Comparison of ENCODE assay signal across 8 mouse cellular contexts in genomic region chr8:79162533-79163308, GRCm38 (mm10).
A peak's percentile ranks its signal among the peaks of the same experiment; 100 is the strongest.
DNase-seq lines count a peak whose midpoint lies in the region; ATAC-seq and TF ChIP-seq lines count a peak whose summit lies in the region.

No protein-coding gene starts in this region.

- no peaks in the 10 kb centered on the region for H3K9me3 ChIP-seq in liver, postnatal 0 days (ENCODE audit: low read length)

- peak; percentile 3 for DNase-seq in spleen, adult 12 weeks (ENCODE audit: low spot score)
- DNase-seq in spleen, postnatal 14 days (ENCODE audit: low spot score in 2 of 2): no peak
- peak; percentile 46 to 49 for DNase-seq in cerebellum, postnatal 36 days
- peak; percentile 72 for DNase-seq in heart, adult 8-10 months (ENCODE audit: low spot score)
- DNase-seq in kidney, adult 9 months: peak; percentile 96
- DNase-seq in liver, postnatal 0 days: peak; percentile 85
- DNase-seq in right cerebral cortex, adult 2 months (ENCODE audit: low spot score in 2 of 2): peak; percentile 39 to 55
- no peak for DNase-seq in thymus, postnatal 0 days (ENCODE audit: low spot score)

- H3K36me3 ChIP-seq in liver, postnatal 0 days (replicated peaks; ENCODE audit: insufficient read depth, low read length): no peaks in the 10 kb centered on the region

- no peak overlapping the region for H3K9ac ChIP-seq in liver, postnatal 0 days (replicated peaks)

- H3K4me1 ChIP-seq in liver, postnatal 0 days (ENCODE audit: insufficient read depth): peaks cover 20% of the 10 kb centered on the region

- TF ChIP-seq CTCF in liver, postnatal 0 days (IDR thresholded peaks at IDR 0.05; ENCODE audit: low read depth): no peak

- H3K4me3 ChIP-seq in liver, postnatal 0 days (ENCODE audit: low read depth, low read length): no peak overlapping the region

- 0 out of 2 replicates have a peak, but pooled peaks have one; percentile 12 for TF ChIP-seq EP300 in liver, postnatal 0 days (IDR thresholded peaks at IDR 0.05; ENCODE audit: low read depth)

- peak; percentile 94 for ATAC-seq in liver, postnatal 0 days

- peak overlapping the region; percentile 72 for H3K27ac ChIP-seq in liver, postnatal 0 days (ENCODE audit: low read depth)

- H3K4me2 ChIP-seq in liver, postnatal 0 days (ENCODE audit: low read depth, low read length): peak overlapping the region; percentile 14; the same call in 1 of the 2 replicates

- no peaks in the 10 kb centered on the region for H3K27me3 ChIP-seq in liver, postnatal 0 days (ENCODE audit: insufficient read depth, low read length)

- WGBS in liver, postnatal 0 days (ENCODE audit: insufficient replicate concordance): 39% methylated on average over 10 of the region's 10 CpGs

Comparison
In these comparisons a context has a peak if more than half of its experiments do, and no peak if none do; other contexts are left out.
1. DNase-seq: peak in spleen, adult 12 weeks (single experiment), cerebellum, postnatal 36 days (2 of 2), heart, adult 8-10 months (single experiment), kidney, adult 9 months (single experiment), liver, postnatal 0 days (single experiment) and right cerebral cortex, adult 2 months (2 of 2); none in spleen, postnatal 14 days (0 of 2) and thymus, postnatal 0 days (single experiment).